In the genomic region with DNA sequence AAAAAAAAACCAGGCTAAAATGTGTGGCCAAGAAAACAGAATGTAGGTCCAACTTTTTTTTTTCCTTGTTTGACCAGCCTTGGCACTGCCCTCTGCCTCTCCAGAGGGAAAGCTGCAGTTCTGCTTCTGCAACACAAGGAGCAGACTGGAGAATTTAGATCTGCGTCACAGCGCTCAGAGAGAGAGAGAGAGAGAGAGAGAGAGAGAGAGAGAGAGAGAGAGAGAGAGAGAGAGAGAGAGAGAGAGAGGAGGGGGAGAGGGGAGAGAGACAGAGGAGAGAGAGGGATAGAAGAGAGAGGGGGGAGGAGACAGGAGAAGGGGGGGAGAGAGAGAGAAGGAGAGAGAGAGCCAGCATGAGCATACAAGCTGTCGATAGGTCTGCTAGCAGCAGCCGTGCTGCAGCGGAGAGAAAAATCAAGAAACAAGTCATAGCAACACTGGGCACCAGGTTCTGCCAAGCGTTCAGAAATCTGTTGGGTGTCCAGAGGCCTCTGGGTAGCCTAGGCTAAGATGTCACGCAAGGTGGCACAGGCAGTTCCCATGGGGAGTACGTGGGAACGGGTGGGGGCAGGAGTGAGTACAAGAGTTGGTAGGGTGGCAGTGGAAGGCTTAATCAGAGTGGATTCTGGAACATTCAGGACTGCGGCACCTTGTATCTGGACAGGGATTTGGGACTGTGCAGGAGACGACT, we compare ENCODE assay signal across 9 mouse cellular contexts.
DNase-seq lines count a peak whose midpoint lies in the region; ATAC-seq and TF ChIP-seq lines count a peak whose summit lies in the region.
"Had no signal": no experiment of that assay in that cellular context is flagged by ENCODE, and none has a peak within 500 bp of the region (broad histone marks: within the 10 kb centered on the region; RNA-seq: fewer than 3 reads in every experiment).

No protein-coding gene starts in this region.

- H3K27ac ChIP-seq in forebrain, embryonic 12.5 days: no peak overlapping the region
- peak overlapping the region; percentile 30; the same call in 1 of the 2 replicates for H3K27ac ChIP-seq in midbrain, embryonic 13.5 days
- H3K27ac ChIP-seq in stomach, postnatal 0 days (replicated peaks): peak overlapping the region; percentile 65
- H3K27ac ChIP-seq: liver, embryonic 14.5 days had no signal

- intact Hi-C loops in heart, postnatal 36 days (cut with DNase I): no loop called here

- no peak overlapping the region for H3K4me2 ChIP-seq in forebrain, embryonic 12.5 days
- H3K4me2 ChIP-seq in midbrain, embryonic 13.5 days (replicated peaks): peak overlapping the region; percentile 37
- peak overlapping the region; percentile 46 for H3K4me2 ChIP-seq in stomach, postnatal 0 days (replicated peaks; ENCODE audit: low read depth)

- TF ChIP-seq CTCF in stomach, postnatal 0 days (IDR thresholded peaks at IDR 0.05; ENCODE audit: low read depth): peak; percentile 65

- DNase-seq in urinary bladder, adult 2 months (ENCODE audit: low spot score): peak; percentile 57
- no peak for DNase-seq in urinary bladder, postnatal 10 days (ENCODE audit: low spot score)
- DNase-seq in heart, postnatal 36 days: peak; percentile 64 to 77
- peak; percentile 76 to 77 for DNase-seq in layer of hippocampus, adult 8-10 months (ENCODE audit: low spot score in 2 of 2)
- DNase-seq in stomach, postnatal 0 days (ENCODE audit: low spot score): peak; percentile 49

- no peaks in the 10 kb centered on the region for H3K27me3 ChIP-seq in forebrain, embryonic 12.5 days
- no peaks in the 10 kb centered on the region for H3K27me3 ChIP-seq in midbrain, embryonic 13.5 days
- no peaks in the 10 kb centered on the region for H3K27me3 ChIP-seq in stomach, postnatal 0 days (ENCODE audit: control insufficient read depth, insufficient read depth, low read length)

- peak; percentile 60; the same call in 1 of the 2 replicates for ATAC-seq in forebrain, embryonic 12.5 days (ENCODE audit: low FRiP score)
- peak; percentile 81 for ATAC-seq in midbrain, embryonic 13.5 days
- ATAC-seq in stomach, postnatal 0 days (ENCODE audit: low FRiP score, low TSS enrichment): peak; percentile 78
- no peak for ATAC-seq in erythroid progenitor cell, adult 5-6 weeks (replicated peaks; ENCODE audit: low FRiP score, poor library complexity, severe bottlenecking)

- H3K4me3 ChIP-seq in forebrain, embryonic 12.5 days (replicated peaks): no peak overlapping the region
- H3K4me3 ChIP-seq in midbrain, embryonic 13.5 days (replicated peaks): no peak overlapping the region
- peak overlapping the region; percentile 33 for H3K4me3 ChIP-seq in stomach, postnatal 0 days (ENCODE audit: low read depth, low read length)

- H3K9me3 ChIP-seq in forebrain, embryonic 12.5 days: no peaks in the 10 kb centered on the region
- no peaks in the 10 kb centered on the region for H3K9me3 ChIP-seq in midbrain, embryonic 13.5 days
- no peaks in the 10 kb centered on the region for H3K9me3 ChIP-seq in stomach, postnatal 0 days (ENCODE audit: control insufficient read depth, low read length)

- no peaks in the 10 kb centered on the region for H3K36me3 ChIP-seq in forebrain, embryonic 12.5 days (replicated peaks)
- no peaks in the 10 kb centered on the region for H3K36me3 ChIP-seq in midbrain, embryonic 13.5 days
- no peaks in the 10 kb centered on the region for H3K36me3 ChIP-seq in stomach, postnatal 0 days (ENCODE audit: control insufficient read depth, insufficient read depth, low read length)

- no peak overlapping the region for H3K9ac ChIP-seq in forebrain, embryonic 12.5 days
- H3K9ac ChIP-seq in midbrain, embryonic 13.5 days (replicated peaks): no peak overlapping the region
- H3K9ac ChIP-seq in stomach, postnatal 0 days (ENCODE audit: low read length): peak overlapping the region; percentile 50; the same call in 1 of the 2 replicates
- H3K9ac ChIP-seq: liver, embryonic 14.5 days had no signal

- TF ChIP-seq EP300 in stomach, postnatal 0 days (optimal IDR thresholded peaks at IDR 0.05): no peak

- WGBS in forebrain, embryonic 12.5 days: 71% methylated on average over 10 of the region's 11 CpGs
- WGBS in midbrain, embryonic 13.5 days: 64% methylated on average over 11 of the region's 11 CpGs
- 46% methylated on average over 11 of the region's 11 CpGs for WGBS in stomach, postnatal 0 days

- no peaks in the 10 kb centered on the region for H3K4me1 ChIP-seq in forebrain, embryonic 12.5 days
- peaks cover 5% of the 10 kb centered on the region for H3K4me1 ChIP-seq in midbrain, embryonic 13.5 days (replicated peaks)
- H3K4me1 ChIP-seq in stomach, postnatal 0 days (replicated peaks; ENCODE audit: control insufficient read depth, insufficient read depth): no peaks in the 10 kb centered on the region
